ENCODE assay signal across 8 mouse cellular contexts in genomic region chr7:89940571-89941463, GRCm38 (mm10). TPM values are rescaled to one million over a fixed set of nuclear protein-coding genes. Genes with fewer than 3 reads are reported as not detected.
DNase-seq lines count a peak whose midpoint lies in the region; ATAC-seq lines count a peak whose summit lies in the region.

Hikeshi (minus strand) TSS chr7:89941204.

- peak within 1 kb of the TSS; percentile 79 to 82 for H3K4me3 ChIP-seq in heart, embryonic 14.5 days (ENCODE audit: control insufficient read depth in 1 of 2, insufficient read depth in 1 of 2, low read depth in 1 of 2, low read length in 2 of 2)
- peak within 1 kb of the TSS; percentile 92 for H3K4me3 ChIP-seq in liver, embryonic 13.5 days (replicated peaks)
- peak within 1 kb of the TSS; percentile 76 for H3K4me3 ChIP-seq in stomach, embryonic 16.5 days (replicated peaks; ENCODE audit: low read length)

- H3K9me3 ChIP-seq in heart, embryonic 14.5 days (ENCODE audit: control insufficient read depth, low read length) = no peaks in the 10 kb centered on the region
- H3K9me3 ChIP-seq in liver, embryonic 13.5 days (replicated peaks) = no peaks in the 10 kb centered on the region
- no peaks in the 10 kb centered on the region for H3K9me3 ChIP-seq in stomach, embryonic 16.5 days (replicated peaks; ENCODE audit: control insufficient read depth, low read length)

- no peaks in the 10 kb centered on the region for H3K27me3 ChIP-seq in heart, embryonic 14.5 days (ENCODE audit: control insufficient read depth, insufficient read depth, low read length)
- H3K27me3 ChIP-seq in liver, embryonic 13.5 days = no peaks in the 10 kb centered on the region
- no peaks in the 10 kb centered on the region for H3K27me3 ChIP-seq in stomach, embryonic 16.5 days (ENCODE audit: control insufficient read depth, insufficient read depth, low read length)

- WGBS in heart, embryonic 14.5 days = under 1% methylated on average over 45 of the region's 45 CpGs
- WGBS in liver, embryonic 13.5 days (ENCODE audit: insufficient replicate concordance) = under 1% methylated on average over 45 of the region's 45 CpGs
- under 1% methylated on average over 45 of the region's 45 CpGs for WGBS in stomach, embryonic 16.5 days

- peak within 1 kb of the TSS; percentile 63 to 71 for H3K27ac ChIP-seq in heart, embryonic 14.5 days (replicated peaks in 1 of 2; ENCODE audit: control insufficient read depth in 1 of 2, insufficient read depth in 1 of 2, low read depth in 2 of 2, low read length in 2 of 2)
- H3K27ac ChIP-seq in liver, embryonic 13.5 days = peak within 1 kb of the TSS; percentile 79
- H3K27ac ChIP-seq in stomach, embryonic 16.5 days (ENCODE audit: low read length) = peak within 1 kb of the TSS; percentile 75

- no peaks in the 10 kb centered on the region for H3K36me3 ChIP-seq in heart, embryonic 14.5 days (ENCODE audit: control insufficient read depth, insufficient read depth, low read length)
- no peaks in the 10 kb centered on the region for H3K36me3 ChIP-seq in liver, embryonic 13.5 days
- H3K36me3 ChIP-seq in stomach, embryonic 16.5 days (ENCODE audit: control insufficient read depth, insufficient read depth, low read length) = no peaks in the 10 kb centered on the region

- H3K9ac ChIP-seq in heart, embryonic 14.5 days (ENCODE audit: low read length) = peak within 1 kb of the TSS; percentile 84
- H3K9ac ChIP-seq in liver, embryonic 13.5 days = peak within 1 kb of the TSS; percentile 85
- H3K9ac ChIP-seq in stomach, embryonic 16.5 days (ENCODE audit: low read length) = peak within 1 kb of the TSS; percentile 79

- H3K4me1 ChIP-seq in heart, embryonic 14.5 days (ENCODE audit: control insufficient read depth in 2 of 2, insufficient read depth in 2 of 2, low read length in 2 of 2) = peaks cover 3 to 5% of the 10 kb centered on the region in 2 experiments; a peak in 3 of 4 replicates
- peaks cover 19% of the 10 kb centered on the region for H3K4me1 ChIP-seq in liver, embryonic 13.5 days (replicated peaks)
- peaks cover 8% of the 10 kb centered on the region for H3K4me1 ChIP-seq in stomach, embryonic 16.5 days (ENCODE audit: control insufficient read depth, insufficient read depth, low read length)

- H3K4me2 ChIP-seq in heart, embryonic 14.5 days (ENCODE audit: low read length) = peak within 1 kb of the TSS; percentile 70
- H3K4me2 ChIP-seq in liver, embryonic 13.5 days = peak within 1 kb of the TSS; percentile 77
- H3K4me2 ChIP-seq in stomach, embryonic 16.5 days (ENCODE audit: low read depth, low read length) = peak within 1 kb of the TSS; percentile 84

- ATAC-seq in CD4-positive, CD25-positive, alpha-beta regulatory T cell, adult 4 months = peak; percentile 98
- ATAC-seq in heart, embryonic 14.5 days (ENCODE audit: insufficient number of reproducible peaks, insufficient read depth, low FRiP score, low read depth) = peak; percentile 97
- ATAC-seq in liver, embryonic 13.5 days (ENCODE audit: low read depth) = peak; percentile 99
- ATAC-seq in stomach, embryonic 16.5 days (ENCODE audit: insufficient read depth, low FRiP score) = peak; percentile 99

- DNase-seq in c-Kit-negative CD71-positive TER-119-positive erythroid progenitor cells, embryonic 14.5 days (ENCODE audit: low read depth, low spot score) = peak; percentile 97
- peak; percentile 88 for DNase-seq in fibroblast of lung, adult 2 months (ENCODE audit: low read depth)
- peak; percentile 97 for DNase-seq in kidney, postnatal 14 days
- DNase-seq in liver, embryonic 13.5 days = peak; percentile 94
- peak; percentile 93 for DNase-seq in neural tube, embryonic 10.5 days (ENCODE audit: extremely low spot score, low spot score)

RNA-seq across cellular contexts. Expression of gene Hikeshi, which starts in this region (rescaled TPM):
- 10 to 100 TPM; 72.1 to 83.5 TPM for polyA plus RNA-seq in CD4-positive, CD25-positive, alpha-beta regulatory T cell, adult 4 months (2017; shearing (Covaris generic))
- 111 and 118 TPM in 2 replicates for polyA plus RNA-seq in heart, embryonic 14.5 days (2014; fragmentation: Nextera tagmentation; extraction: Ambion mirVana)
- 87.8 and 95.3 TPM in 2 replicates for polyA plus RNA-seq in liver, embryonic 13.5 days (2015; fragmentation: Nextera tagmentation; extraction: Ambion mirVana)
- polyA plus RNA-seq in stomach, embryonic 16.5 days (2015; fragmentation: Nextera tagmentation; extraction: Ambion mirVana) = 108 and 132 TPM in 2 replicates

Comparison
In these comparisons a context has a peak if more than half of its experiments do, and no peak if none do; other contexts are left out.
1. Peak in every context shown above with its lines: DNase-seq, ATAC-seq, H3K4me3 ChIP-seq and H3K27ac ChIP-seq.